Mouse (Mus musculus) liver, adult 2 months (tissue): ENCODE measurements around the gene Csrp2. TPM values are rescaled to one million over a fixed set of nuclear protein-coding genes. Genes with fewer than 3 reads are reported as not detected.

ENCODE experiments used
- DNase-seq: peaks from one replicate; pipeline ENCODE4 v3.0.0-alpha.2; 2011; ENCODE audit warnings: low read depth, low spot score; ENCODE audit errors: extremely low read depth
- H3K27ac ChIP-seq: fragments of 200-500 bp; replicated peaks from 2 replicates; pipeline ENCODE4 v1.5.1; 2012; ENCODE audit warnings: low read depth, mild to moderate bottlenecking, control low read depth, inconsistent platforms, low read length; ENCODE audit not compliant: insufficient read depth
- H3K27me3 ChIP-seq: fragments of 200-500 bp; 2 replicates; pipeline ENCODE4 v1.6.1; 2012; ENCODE audit warnings: mild to moderate bottlenecking, moderate library complexity, low read length, inconsistent platforms; ENCODE audit not compliant: control insufficient read depth, insufficient read depth
- H3K36me3 ChIP-seq: fragments of 200-500 bp; 2 replicates; pipeline ENCODE4 v1.6.1; 2012; ENCODE audit warnings: low read length, inconsistent platforms; ENCODE audit not compliant: control insufficient read depth, insufficient read depth
- H3K4me1 ChIP-seq: fragments of 200-500 bp; 2 replicates; pipeline ENCODE4 v1.6.1; 2011; ENCODE audit warnings: low read length; ENCODE audit not compliant: control insufficient read depth, insufficient read depth
- H3K4me3 ChIP-seq: fragments of 200-500 bp; 2 replicates; pipeline ENCODE4 v1.5.1; 2011; ENCODE audit warnings: low read depth, mild to moderate bottlenecking, control low read depth, low read length, moderate library complexity; ENCODE audit not compliant: insufficient read depth
- H3K79me2 ChIP-seq: fragments of 200-500 bp; 2 replicates; pipeline ENCODE4 v1.6.1; 2012; ENCODE audit warnings: inconsistent platforms, mild to moderate bottlenecking, low read length, moderate library complexity; ENCODE audit not compliant: control insufficient read depth, insufficient read depth
- H3K9ac ChIP-seq: fragments of 200-500 bp; 2 replicates; pipeline ENCODE4 v1.6.1; 2012; ENCODE audit warnings: low read depth, mild to moderate bottlenecking, control low read depth, inconsistent platforms, low read length
- CTCF ChIP-seq: fragments of 200-500 bp; IDR thresholded peaks from 2 replicates; pipeline ENCODE4 v1.5.1; 2011; ENCODE audit warnings: low read depth, low read length, control low read depth
- POLR2A ChIP-seq: fragments of 200-500 bp; IDR thresholded peaks from 2 replicates; pipeline ENCODE4 v1.6.1; 2011; ENCODE audit warnings: low read length, control low read depth; ENCODE audit not compliant: insufficient read depth; ENCODE audit errors: extremely low read depth
- WGBS: fragments of 180-500 bp; shearing (Covaris S2); methylation state at CpG from one replicate; pipeline ENCODE4 v1.1.7; 2018; 5-methylcytosine and 5-hydroxymethylcytosine counted together
- polyA plus RNA-seq: library from polyadenylated mRNA; depleted of rRNA; stranded (reverse); fragments of >200 nt; gene quantifications from 2 replicates; pipeline ENCODE4 v1.2.3, GENCODE M21; 2012
- total RNA-seq: library from RNA; depleted of rRNA; stranded (reverse); fragments of >200 nt; gene quantifications from 2 replicates; pipeline ENCODE4 v1.2.3, GENCODE M21; 2014

Gene Csrp2
- total and polyA plus RNA-seq, 2 experiments = 26.0 to 76.8 TPM

DNA sequence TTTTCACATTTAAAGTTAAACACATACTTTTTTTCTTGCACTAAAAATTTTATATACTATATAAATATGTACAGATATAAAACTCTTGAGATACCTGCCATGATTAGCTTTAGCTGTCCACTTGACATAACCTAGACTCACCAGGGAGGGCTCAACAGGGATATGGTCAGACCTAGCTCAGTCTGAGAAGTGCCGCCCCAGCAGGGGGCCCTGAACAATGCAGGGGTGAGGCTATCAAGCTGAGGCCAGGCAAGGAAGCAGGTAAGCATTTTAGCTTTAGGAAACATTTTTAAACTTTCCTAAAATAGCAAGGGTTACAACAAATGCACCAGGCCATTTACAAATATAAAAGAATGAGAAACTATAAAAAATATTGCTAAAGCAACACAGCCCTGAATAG is 31.5 kb downstream of the Csrp2 start:
- H3K27me3 ChIP-seq = no peaks in the 10 kb centered on the region
- H3K36me3 ChIP-seq = peaks cover 5% of the 10 kb centered on the region; the same call in 1 of the 2 replicates
- H3K4me1 ChIP-seq = peaks cover 12% of the 10 kb centered on the region
- no peak for DNase-seq
- no peak overlapping the region for H3K4me3 ChIP-seq
- WGBS = 95% methylated on average over 1 of the region's 1 CpGs
- H3K9ac ChIP-seq = no peak overlapping the region
- no peak for TF ChIP-seq POLR2A
- no peak for TF ChIP-seq CTCF
- no peaks in the 10 kb centered on the region for H3K79me2 ChIP-seq
- no peak overlapping the region for H3K27ac ChIP-seq

DNA sequence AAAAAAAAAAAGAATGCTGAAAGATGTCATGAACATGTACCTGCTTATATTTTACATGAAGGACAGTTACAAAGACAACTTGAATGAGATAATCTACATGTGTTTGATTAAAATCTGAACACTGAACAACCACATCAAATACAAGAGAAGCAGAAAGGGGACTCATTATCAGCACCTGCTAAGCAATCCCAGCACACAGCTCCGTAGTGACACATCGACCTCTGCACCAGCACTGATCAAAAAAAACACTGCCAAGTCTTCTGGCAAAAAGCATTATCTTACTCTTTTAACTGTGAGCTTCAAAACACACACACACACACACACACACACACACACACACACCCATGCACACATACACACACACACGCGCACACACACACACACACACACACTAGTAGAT is 32.2 kb downstream of the Csrp2 start:
- TF ChIP-seq CTCF (no peak), POLR2A (no peak)
- Histone ChIP-seq H3K27ac (peak overlapping the region; percentile 65), H3K79me2 (no peaks in the 10 kb centered on the region), H3K27me3 (no peaks in the 10 kb centered on the region), H3K9ac (no peak overlapping the region), H3K36me3 (peaks cover 6% of the 10 kb centered on the region), H3K4me1 (peaks cover 12% of the 10 kb centered on the region), H3K4me3 (no peak overlapping the region)
- WGBS = 31% methylated on average over 4 of the region's 4 CpGs
- peak; percentile 75 for DNase-seq

DNA sequence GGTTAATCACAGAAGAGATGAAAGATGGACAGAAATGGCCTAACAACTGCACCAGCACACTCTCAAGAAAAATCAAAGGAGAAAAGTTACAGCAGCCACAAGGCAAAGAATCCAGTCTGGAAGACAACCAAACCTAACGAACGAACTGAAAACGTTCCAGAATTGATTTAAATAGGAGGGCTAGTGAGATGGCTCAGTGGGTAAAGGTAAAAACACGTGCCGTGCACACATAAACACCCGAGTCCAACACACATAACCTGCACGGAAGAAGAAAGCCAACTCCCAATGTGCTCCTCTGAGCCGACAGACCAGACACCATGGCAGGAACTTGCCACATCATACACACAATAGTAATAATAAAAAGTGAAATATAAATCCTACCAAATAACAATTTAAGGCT is 32.7 kb downstream of the Csrp2 start:
- peak overlapping the region; percentile 65 for H3K27ac ChIP-seq
- 31% methylated on average over 8 of the region's 8 CpGs for WGBS
- TF ChIP-seq POLR2A = no peak
- no peak for TF ChIP-seq CTCF

GRCm38 (mm10) chr10:110952937-110953451 is 33.4 kb downstream of the Csrp2 start:
- Histone ChIP-seq H3K79me2 (no peaks in the 10 kb centered on the region), H3K27ac (peak overlapping the region; percentile 65)
- WGBS = 11% methylated on average over 9 of the region's 9 CpGs

More for the DNA sequence above, 32.7 kb downstream of the Csrp2 start:
- DNase-seq = peak; percentile 78
- H3K9ac ChIP-seq = no peak overlapping the region
- no peak overlapping the region for H3K4me3 ChIP-seq
- no peaks in the 10 kb centered on the region for H3K79me2 ChIP-seq
- no peaks in the 10 kb centered on the region for H3K27me3 ChIP-seq
- H3K4me1 ChIP-seq = peaks cover 12% of the 10 kb centered on the region
- peaks cover 6% of the 10 kb centered on the region for H3K36me3 ChIP-seq

DNA sequence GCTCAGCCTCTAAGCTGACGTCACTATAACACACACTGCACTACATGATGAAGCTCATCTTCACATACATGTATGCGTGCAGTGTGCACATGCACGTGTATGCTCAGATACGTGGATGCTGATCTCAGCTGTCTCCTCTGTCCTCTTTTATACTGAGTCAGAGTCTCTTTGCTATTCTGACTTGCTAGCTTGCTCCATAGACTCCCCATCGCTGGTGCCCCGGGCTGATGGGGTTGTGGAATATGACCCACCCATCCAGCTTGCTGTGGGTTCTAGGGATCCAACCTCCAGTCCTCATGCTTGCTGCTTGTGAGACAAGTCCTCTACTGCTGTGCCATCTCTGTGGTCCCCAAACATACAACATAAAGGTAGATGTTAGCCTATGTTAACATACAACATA is 39.3 kb downstream of the Csrp2 start:
- no peak overlapping the region for H3K4me3 ChIP-seq
- no peaks in the 10 kb centered on the region; the same call in 1 of the 2 replicates for H3K4me1 ChIP-seq
- WGBS = 98% methylated on average over 6 of the region's 6 CpGs
- H3K27ac ChIP-seq = no peak overlapping the region
- H3K9ac ChIP-seq = no peak overlapping the region
- DNase-seq = no peak
- H3K36me3 ChIP-seq = peaks cover 10% of the 10 kb centered on the region
- H3K27me3 ChIP-seq = no peaks in the 10 kb centered on the region
- H3K79me2 ChIP-seq = no peaks in the 10 kb centered on the region
- TF ChIP-seq POLR2A (no peak), CTCF (no peak)

More at GRCm38 (mm10) chr10:110952937-110953451, 33.4 kb downstream of the Csrp2 start:
- peak; percentile 100 for DNase-seq
- H3K36me3 ChIP-seq = peaks cover 4% of the 10 kb centered on the region
- H3K27me3 ChIP-seq = no peaks in the 10 kb centered on the region
- H3K4me3 ChIP-seq = no peak overlapping the region
- H3K9ac ChIP-seq = no peak overlapping the region
- TF ChIP-seq POLR2A (no peak), CTCF (no peak)
- peaks cover 12% of the 10 kb centered on the region for H3K4me1 ChIP-seq

DNA sequence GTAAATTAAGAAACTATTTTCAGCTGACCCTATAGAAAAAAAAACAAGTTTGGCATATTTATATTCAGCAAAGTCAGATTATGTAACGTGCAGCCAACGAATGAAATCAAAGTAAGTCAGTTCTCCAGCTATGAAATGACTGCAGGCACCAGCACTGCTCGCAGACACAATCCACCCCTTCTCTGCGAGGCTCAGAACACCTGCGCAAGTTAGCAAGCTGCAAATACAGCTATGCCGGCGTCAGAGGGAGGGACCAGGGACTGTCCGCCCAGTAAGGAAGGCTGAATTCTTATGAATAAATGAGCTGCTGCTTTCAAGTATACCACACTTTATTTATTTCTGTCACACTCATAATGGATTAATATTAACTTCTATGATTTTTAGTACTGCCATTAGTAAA is 40.2 kb downstream of the Csrp2 start:
- TF ChIP-seq CTCF (no peak), POLR2A (no peak)
- H3K4me1 ChIP-seq = no peaks in the 10 kb centered on the region
- WGBS = 95% methylated on average over 8 of the region's 8 CpGs
- H3K27me3 ChIP-seq = no peaks in the 10 kb centered on the region
- H3K36me3 ChIP-seq = peaks cover 10% of the 10 kb centered on the region
- no peak for DNase-seq
- no peak overlapping the region for H3K4me3 ChIP-seq
- no peak overlapping the region for H3K27ac ChIP-seq
- no peaks in the 10 kb centered on the region for H3K79me2 ChIP-seq
- H3K9ac ChIP-seq = no peak overlapping the region
